Mouse (Mus musculus) left cerebral cortex, adult 11 months (tissue): ENCODE measurements around the gene Mcu.

Source experiments
- DNase-seq: peaks from one replicate; pipeline ENCODE4 v3.0.0; 2022; ENCODE audit warnings: low spot score

Mcu gene

DNA sequence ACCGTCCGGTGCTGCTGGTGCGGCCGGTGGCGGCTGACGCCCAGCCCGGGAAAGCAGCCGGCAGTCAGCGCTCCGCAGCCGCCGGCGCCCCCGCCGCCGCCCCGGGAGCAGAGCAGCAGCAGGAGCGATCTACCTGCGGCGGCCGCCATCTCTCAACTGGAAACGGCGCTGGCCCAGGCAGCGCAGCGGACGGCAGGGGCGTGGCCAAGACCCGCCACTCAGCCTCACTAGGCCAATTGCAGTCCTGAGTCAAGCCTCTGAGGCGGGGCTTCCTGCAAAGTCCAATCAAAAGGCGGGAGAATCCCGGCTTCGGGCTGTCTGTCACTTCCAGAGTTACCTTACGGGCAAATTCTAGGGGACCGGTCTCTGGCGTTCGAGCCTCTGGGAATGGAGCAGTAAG is at the start of gene Mcu:
TSS of gene Mcu (minus strand) at position 171 of the 400 bp plus-strand sequence.
- DNase-seq, result peak; percentile 94

DNA sequence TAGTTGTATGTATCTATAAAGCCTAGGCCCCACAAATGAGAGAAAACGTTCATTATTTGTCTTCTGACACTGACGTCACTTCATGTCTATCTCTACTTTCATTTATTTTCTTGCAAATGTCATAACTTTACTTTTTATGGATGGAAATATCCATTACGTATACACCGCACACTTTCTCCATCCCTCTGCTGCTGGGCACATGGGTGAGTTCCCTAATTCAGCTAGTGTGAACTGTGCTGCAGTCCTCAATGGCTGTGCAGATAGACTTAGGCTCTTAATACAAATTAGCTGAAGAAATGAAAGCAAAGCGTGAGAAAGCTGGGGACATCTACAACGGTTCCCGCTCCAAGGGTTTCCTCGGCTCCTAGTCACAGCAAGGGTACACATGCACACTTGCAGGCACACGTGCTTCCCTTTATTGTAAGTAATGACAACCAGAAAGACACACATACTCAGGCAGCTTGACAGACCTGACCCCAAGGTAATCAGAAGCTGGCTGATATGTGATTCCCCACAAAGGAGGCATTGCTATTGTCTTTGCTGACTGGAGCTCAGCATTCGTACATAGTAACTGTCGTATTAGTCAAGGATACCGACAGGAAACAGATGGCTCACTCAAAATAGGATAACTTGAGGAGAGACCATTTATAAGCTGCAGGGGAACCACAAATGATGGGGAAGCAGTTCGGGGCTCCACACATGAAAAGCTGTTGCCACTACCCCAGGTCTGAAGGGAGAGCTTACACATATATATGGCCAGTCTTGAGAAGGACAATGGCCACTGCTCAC is 49.2 kb upstream of the Mcu start:
- DNase-seq, result peak; percentile 7

DNA sequence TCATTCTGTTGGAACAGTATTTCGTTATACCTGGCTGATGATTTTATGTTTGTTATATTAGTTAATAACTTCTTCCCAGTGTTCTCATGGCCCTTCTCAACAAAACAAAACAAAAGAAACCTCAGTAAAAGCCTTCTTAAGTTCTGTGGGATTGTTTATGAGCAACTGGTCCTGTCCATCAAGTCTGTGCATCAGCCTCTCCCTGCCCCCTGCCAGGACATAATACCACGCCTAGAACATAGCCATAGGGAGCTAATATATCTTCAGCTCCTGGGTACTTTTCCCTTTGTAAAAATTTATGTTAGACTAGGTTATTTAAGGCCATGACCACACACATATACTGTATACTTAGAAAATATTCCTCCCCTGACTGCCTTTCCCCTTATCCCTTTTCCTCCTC is 48.3 kb upstream of the Mcu start:
- no peak for DNase-seq

DNA sequence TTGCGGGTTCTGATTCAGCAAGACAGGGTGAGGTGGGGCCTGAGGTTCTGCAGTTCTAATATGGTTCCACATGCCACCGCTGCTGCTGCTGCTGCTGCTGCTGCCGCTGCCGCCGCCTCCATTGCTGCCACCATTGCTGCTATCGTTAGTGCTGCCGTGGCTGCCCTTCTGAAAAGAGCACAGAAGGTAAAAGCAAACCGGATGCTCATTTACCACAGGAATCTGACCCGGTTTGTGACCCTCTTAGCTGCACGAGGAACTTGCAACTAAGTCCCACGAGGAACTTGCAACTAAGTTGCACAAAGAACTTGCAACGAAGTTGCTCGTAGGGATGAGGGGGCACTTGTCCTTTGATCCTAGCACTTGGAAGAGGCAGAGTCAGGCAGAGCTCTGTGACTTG is 40.3 kb upstream of the Mcu start:
- no peak for DNase-seq

DNA sequence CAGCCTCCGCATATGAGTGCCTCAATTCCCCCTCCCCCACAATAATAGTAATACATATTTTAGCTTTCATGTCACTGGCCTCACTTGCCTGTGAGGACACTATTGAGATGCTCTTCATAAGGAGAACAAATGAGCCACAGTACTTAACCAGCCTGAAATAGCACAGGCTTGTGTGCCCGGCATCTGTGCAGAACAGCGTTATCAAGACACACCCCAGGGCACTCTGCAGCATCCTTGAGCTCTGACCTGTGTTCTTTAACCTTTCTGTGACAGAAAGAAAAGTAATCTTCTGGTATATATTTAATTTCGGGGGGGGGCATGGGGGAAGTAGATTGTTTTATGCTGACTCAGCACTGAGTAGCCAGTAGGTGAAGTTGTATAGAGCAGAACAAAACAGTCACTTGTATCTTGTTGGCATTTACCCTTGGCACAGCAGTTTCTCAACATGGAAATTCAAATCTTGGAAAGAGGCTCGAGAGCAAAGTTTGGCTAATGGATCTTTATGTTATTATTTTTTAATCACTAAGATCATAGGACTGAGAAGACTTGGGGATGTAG is 30.4 kb upstream of the Mcu start:
- DNase-seq, result no peak

DNA sequence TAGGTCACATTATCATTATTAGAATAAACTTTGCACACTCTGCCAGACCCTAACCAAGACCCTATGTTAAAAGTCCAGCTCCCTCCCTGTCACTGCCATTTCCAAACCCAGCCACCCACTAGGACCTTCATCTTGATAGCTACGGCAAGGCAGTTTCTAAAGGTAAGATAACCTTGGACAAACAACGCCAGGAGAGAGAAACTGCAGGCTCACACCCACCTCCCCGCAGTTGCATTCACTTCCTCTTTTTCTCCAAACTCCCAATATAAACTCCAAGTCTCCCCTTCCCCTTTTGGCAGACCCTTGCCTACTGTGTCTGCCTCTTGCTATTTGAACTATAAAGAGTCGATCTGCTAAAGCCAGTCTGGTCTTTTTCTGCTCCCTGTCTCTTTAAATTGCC is 28.7 kb upstream of the Mcu start:
- no peak for DNase-seq

DNA sequence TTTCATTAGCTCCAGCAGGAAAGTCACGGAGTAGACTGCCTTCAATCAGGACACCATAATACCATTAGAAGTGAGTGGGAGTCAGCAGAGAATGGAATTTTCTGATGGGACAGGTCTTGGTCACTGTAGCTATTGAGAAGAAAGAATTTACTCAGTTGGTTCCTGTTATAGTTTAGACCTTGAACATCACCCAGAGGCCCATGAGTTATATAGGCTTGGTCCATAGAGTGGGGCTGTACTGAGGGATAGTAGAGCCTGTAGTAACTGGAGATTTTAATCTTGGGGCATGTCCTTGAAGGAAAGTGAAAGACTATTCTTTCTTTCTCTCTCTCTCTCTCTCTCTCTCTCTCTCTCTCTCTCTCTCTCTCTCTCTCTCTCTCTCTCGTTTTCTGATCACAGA is 28.2 kb upstream of the Mcu start:
- DNase-seq, result no peak

DNA sequence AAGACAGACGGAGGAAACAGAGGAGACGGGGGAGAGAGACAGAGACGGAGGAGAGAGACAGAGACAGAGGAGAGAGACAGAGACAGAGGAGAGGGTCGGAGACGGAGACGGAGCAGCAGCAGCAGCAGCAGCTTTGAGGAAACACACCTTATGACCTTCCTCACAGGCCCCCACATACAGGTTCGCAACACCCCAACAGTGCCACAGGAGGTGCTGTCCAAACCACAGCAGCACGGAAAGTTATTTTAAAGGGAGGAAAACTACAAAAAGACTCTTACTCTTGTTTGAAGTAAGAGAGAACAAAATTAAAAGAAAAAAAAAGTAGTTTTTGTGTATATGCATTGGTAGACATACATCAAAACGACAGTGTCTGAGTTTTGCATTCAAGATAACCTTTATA is 27.2 kb upstream of the Mcu start:
- DNase-seq, result no peak

DNA sequence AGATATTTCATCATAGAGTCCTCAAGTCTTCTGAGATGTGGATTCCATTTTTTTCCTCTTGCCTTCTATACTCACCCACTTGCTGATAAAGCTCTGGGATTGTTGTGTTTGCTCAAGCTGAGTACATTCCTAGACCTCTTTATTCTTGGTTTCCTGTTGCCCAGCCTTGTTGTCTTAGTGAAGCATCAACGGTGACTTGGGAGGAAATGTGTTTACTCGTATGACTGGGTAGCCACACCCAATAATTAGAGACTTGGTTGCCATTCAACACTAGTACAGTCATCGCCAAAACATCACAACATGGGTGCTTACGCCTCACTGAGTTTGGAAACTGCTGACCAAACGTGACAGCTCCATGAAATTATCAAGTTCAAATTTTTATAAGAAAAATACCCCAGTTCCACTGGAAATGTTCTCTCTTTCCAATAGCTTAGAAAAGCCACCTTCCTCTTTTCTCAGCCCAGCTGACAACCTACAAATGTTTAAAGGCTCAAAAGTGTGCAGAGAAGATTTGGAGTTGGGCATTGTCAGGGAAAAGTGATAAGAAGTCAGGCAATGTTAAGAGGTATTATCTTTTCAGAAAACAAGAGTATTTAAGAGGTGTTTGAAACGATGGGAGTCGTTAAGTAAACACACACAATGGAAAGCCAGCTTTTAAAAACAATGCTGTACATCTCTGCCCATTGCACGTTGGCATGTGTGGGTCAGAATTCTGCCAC is 26.3 kb upstream of the Mcu start:
- DNase-seq, result no peak

DNA sequence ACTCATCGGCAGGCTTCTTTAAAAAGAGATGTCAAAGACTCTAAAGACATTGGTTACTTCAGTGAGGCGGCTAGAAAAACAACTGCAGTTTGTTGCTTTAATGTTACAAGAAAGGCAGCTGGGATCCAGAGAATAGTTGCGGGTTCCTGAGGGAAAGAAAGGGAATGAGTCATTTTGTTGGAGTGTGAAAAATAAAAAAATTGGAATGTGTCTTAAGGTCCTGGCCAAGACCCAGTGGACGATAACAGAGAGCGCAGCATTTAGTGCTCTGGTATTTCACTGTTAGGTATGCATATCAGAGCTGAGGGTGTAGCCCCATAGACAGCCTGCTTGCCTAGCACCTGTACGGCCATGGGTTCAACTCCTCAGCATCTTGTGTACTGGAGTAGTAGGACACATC is 22.1 kb upstream of the Mcu start:
- DNase-seq, result no peak

DNA sequence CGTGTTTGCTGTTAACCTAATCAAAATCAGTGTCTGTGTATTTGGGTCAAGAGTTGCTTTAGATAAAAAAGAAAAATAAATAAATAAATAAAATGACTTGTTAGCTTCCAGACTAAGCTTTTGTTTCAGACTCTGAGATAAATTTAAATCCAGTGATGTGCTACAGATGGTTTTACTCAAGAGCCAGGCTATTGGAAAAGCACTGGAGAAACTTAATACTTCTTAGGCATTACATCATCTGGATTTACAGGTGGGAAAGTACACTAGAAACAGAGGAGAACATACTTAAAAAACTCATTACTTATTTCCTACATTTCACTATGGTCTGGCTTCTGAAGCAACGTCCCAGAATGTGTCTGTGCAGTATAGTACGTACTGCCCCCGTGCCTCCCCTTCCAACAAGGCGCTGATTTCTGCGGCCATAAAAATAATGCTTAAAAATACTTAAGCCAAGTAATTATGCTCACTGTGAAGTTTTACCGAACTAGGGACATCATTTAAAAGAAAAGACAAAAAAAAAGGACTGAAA is 21.2 kb upstream of the Mcu start:
- no peak for DNase-seq

DNA sequence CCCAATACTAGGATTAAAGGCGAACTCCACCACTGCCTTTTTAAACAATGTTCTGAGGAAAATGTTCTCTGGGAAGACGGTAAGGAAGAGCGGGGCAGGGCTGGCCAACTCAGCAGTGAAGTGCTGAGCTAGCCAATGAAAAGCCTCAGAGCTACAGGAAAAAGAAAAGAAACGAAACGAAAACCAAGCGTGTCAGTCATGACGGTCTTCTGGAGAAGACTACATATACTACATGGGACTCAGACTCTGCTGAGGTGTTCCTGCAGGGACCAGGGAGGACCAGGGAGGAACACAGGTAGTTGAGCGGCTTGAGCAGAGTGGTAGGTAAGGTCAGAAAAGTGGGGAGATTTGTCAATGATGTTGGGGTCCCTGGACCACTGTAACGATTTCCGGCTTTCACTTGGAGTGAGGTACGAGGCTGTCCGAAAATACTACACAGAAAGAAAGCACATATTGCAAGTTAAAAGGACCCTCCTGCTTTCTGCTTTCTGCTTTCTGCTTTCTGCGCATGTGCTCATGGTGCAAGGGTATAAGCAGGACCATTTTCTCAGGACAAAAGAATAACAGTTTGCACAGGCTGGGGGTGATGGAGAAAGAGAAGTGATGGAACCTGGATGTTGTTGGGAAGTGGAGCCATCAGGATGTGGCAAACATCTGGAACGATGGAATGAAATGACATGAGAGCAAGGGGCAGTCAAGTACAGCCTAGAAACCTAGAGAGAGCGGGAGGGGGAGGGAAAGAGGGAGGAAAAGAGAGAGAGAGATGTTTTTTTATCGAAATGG is 20.4 kb upstream of the Mcu start:
- no peak for DNase-seq

DNA sequence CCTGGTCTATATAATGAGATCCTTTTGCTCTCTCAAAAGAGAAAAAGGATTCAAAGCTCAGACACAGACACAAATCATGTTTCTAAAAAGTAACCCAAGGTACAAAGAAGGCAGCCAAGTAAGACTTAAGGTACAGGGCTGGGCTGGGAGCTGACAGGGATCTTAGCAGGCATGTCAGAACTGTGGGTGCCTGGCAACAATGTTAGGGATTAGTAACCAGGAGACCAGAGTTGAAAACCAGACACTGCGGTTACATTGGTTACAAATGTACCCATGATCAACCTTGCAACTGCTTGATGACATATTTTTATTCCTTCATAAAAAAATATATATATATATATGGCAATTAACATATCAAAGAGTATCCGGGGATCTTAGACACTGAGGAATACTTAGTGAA is 19.6 kb upstream of the Mcu start:
- no peak for DNase-seq

DNA sequence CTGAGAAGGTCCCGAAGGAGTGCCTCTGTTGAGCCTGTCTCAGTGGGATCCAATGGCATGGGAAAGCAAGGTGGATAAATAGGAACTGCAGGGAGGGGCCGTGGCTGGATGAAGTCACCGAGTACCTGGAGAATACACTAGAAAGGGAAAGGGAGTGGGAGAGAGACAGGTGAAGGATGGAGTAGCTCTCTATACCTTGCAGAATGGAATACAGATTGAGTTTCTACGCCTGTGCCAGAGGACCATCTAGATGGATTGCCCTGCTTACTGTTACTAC is 13.0 kb upstream of the Mcu start:
- DNase-seq, result no peak

DNA sequence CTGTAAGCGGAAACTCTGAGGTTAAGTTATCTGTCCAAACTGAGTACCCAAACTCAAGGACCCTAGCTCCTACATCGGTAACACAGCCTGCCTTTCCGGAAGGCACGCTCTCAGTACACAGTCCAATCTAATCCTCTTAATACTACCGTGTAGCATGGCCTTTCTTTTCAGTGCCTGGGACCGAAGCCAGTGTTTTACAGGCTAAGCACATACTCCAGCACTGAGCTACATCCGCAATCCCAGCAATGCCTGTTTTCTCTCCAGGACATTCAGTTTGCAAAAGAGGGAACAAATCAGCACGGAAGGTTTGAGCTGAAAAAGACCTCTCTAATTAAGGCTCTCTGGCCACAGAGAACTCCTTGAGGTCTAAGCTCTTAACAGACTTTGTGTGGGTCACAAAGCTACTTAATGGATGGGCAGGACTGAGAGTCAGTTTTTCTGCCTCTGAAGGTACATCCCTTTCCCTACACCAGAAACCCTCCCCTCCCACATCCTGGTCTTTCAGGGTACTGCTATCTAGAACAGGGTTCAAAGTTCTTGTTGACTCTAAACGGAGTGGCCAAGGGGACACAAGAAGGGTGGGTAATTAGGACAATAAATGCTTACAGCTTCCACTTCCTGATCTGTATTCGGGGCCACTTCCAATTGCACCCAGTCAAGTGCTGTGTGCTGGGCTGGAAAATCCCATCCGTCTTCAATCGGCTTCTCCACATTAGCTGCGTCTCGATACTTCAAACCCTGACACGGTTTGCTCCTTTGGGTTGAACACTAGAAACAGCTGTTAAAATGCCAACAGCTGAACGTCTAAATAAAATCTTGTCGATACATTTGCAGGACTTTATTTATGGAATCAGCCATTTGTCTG is 12.4 kb upstream of the Mcu start:
- no peak for DNase-seq

DNA sequence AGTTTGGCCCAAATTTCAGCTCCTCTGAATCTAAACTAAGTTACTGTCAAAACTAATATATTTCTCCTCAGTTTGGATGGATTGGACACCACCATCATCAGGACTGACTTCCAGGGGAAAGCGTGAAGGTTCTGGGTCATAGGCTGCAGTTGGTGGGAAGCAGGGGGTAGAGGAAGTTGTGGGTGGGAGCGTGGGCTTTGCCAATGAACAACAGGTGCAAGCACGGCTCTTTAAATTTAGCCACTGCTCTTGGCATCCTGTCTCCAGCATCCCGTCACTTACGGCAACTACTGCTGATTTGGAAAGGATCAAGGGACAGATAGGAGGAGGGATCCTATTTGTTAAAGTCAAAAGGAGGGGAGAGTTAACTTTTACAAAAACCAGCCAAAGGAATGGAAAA is 7.0 kb upstream of the Mcu start:
- no peak for DNase-seq

DNA sequence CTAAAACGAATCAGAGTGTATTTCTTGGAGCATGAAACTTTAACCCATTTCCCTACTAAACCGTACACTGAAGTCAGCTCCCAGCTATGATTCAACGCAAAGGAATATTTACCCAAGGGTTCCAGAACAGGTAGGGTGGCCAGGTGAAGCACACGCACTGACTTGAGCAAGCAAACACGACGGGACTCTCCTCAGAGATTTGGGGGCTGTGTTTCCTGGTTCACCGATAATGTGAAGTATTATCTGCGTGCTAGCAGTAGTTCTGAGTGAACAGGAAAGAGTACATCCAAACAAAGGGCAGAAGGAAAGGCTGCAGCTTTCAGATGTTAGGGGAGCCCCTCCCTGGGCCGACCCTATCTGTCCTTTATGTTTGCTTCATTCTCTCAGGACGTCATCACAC is 4.9 kb upstream of the Mcu start:
- DNase-seq, result no peak

DNA sequence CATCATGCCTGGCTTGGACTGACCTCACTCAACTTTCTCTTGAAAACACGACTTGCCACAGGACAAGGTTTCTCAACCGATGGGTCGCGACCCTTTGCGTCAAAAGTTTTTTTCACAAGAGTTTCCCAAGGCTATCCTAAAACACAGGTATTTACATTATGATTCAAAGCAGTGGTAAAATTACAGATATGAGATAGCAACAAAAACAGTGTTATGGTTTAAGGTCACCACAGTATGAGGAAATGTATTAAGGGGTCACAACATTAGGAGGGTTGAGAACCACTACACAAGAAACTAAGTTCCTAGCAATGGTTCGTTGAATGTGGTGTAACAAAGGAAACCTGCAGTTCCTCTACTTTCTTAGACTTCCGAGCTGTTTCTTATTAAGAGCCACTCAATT is 1.3 kb upstream of the Mcu start:
- DNase-seq, result no peak

DNA sequence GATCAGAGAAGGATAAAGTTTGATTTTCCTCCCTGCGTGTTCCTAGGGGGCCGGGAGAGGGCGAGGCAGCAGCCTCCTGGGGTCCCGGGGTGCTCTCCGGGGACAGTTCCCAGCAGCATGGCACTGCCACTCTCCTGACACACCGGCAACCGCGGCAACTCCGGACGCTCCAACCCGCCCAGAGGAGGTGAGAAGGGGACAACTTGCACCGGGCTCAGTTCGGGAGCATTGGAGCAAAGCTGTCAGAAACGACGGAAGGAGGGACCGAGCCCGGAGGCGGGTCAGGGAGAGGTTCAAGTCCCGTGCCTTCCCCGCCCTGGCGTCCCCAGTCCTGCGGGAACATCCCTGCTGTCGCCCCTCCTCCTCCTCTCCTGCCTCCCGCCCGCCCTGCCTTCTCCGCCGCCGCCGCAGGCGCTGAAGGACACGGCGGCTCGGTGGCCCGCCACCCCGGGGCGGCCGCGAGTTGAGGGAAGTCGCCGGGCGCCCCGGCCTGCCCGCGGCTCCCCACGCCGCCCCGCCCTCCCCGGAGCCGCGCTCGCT is 441 bp downstream of the Mcu start, which contains the start of gene Gm10322:
TSS of gene Gm10322 (plus strand) at position 83 of the 540 bp plus-strand sequence.
- no peak for DNase-seq

DNA sequence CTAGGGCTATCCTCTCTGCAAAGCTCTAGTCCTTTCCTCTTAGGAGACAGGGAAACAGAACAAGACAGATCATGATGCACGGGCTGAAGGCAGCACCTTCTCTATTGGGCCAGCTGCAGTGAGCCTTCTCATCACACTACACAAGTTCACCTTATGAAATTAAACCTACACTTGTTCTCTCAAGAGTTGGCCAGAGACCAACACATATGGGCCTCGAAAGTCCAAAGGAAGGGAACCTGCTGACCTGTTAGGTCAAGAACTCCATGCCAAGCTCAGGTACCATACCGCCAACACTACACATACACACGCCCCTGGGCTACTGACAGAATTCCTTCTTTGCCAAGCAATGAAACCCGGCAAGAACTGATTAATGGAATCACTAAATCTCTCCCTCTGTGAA is 1.1 kb downstream of the Mcu start:
- no peak for DNase-seq

DNA sequence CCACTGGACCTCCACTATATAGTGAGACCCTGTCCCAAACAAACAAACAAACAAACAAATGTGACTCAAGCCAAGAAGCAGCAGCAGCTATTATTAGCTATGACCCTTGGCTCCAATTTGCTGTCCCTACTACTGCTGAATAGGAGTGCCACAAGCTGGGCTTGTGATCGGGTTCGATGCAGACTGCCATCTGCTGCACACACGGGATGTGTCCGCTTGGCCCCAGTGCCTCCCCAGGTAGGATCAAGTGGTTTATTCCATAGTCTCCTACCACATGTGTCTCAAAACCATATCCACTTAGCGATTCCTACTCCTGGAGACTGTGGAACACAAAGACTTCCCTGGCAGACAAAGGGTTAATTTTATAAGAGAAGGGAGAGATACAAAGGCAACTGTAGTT is 2.4 kb downstream of the Mcu start:
- no peak for DNase-seq
